Mouse (Mus musculus) left cerebral cortex, adult 9 months (tissue): ENCODE measurements around the gene Mycbp.
A peak's percentile ranks its signal among the peaks of the same experiment; 100 is the strongest.
"Not testable (repeated sequence)": the region's sequence is repeated elsewhere in the genome, so short reads cannot be mapped to it uniquely, and the experiment has no call there.

ENCODE experiments used
- DNase-seq, 2 experiments: peaks; one replicate each; pipeline ENCODE4 v3.0.0; 2022; ENCODE audit warnings: low spot score in 2 of 2

Mycbp gene

GRCm38 (mm10) chr4:123940878-123941277, 36.2 kb downstream of the Mycbp start:
- DNase-seq: not testable (repeated sequence)

- no peak for DNase-seq
These were observed 42.1 kb downstream of the Mycbp start for GRCm38 (mm10) chr4:123946701-123947100.

GRCm38 (mm10) chr4:123947149-123947548, 42.5 kb downstream of the Mycbp start:
- DNase-seq: no peak

- no peak for DNase-seq
These were observed 44.3 kb downstream of the Mycbp start for GRCm38 (mm10) chr4:123948901-123949300.

- DNase-seq: no peak
These were observed 45.0 kb downstream of the Mycbp start for GRCm38 (mm10) chr4:123949649-123950048.

GRCm38 (mm10) chr4:123952059-123952458, 47.4 kb downstream of the Mycbp start:
- DNase-seq: no peak

GRCm38 (mm10) chr4:123956703-123957491, 52.3 kb downstream of the Mycbp start:
- peak in 1 of 2 experiments; percentile 68 for DNase-seq

- no peak for DNase-seq
These were observed 52.8 kb downstream of the Mycbp start for GRCm38 (mm10) chr4:123957492-123957808.

GRCm38 (mm10) chr4:123957891-123958290, 53.3 kb downstream of the Mycbp start:
- no peak for DNase-seq

- no peak for DNase-seq
These were observed 56.3 kb downstream of the Mycbp start for GRCm38 (mm10) chr4:123960955-123961354.
